Mouse (Mus musculus): Measurements from ENCODE around the gene Zfp362. TPM values are rescaled to one million over a fixed set of nuclear protein-coding genes. Genes with fewer than 3 reads are reported as not detected.

Gene Zfp362
- polyA plus RNA-seq (2012; rRNA removed): 34.1 and 49.2 TPM in 2 replicates

GRCm38 (mm10) chr4:128806043-128806826, at the start of gene Zfp362:
Gene Zfp362, minus strand, starts transcription at chr4:128806045.

DNA sequence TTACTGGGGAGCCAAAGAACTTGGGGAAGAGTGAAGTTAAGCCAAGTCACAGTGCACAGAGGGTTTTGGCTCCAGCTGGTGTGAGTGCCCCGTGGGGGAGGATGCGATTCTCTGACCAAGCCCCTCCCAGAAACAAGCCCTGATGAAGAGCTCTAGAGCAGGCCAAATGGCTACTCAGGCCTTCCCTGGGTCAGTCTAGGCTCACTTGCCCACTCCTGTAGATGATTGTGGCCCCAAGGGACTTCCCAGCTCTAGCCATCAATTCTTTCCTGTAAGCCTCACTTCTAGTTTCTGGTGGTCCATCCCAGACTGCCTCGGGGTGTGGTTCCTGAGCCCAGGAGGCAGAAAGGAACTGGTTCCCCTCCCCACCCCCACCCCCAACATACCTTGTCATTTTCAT, 50.8 kb downstream of the Zfp362 start, which contains the start of gene A3galt2:
Gene A3galt2, plus strand, starts transcription at position 301 of the 400 bp plus-strand sequence.

Other genes with a start within 250 kb of the Zfp362 start
- gene Zscan20, start 195.9 kb downstream of the Zfp362 start, polyA plus RNA-seq (2012; rRNA removed): 4.6 and 4.7 TPM in 2 replicates
- 1.4 and 1.5 TPM in 2 replicates for gene Tlr12, start 187.4 kb downstream of the Zfp362 start, polyA plus RNA-seq (2012; rRNA removed)
- 94.2 and 105 TPM in 2 replicates for gene Phc2, start 151.3 kb downstream of the Zfp362 start, polyA plus RNA-seq (2012; rRNA removed)
- gene A3galt2, start 50.7 kb downstream of the Zfp362 start, polyA plus RNA-seq (2012; rRNA removed): 2.4 and 3.2 TPM in 2 replicates
- 16.8 and 20.8 TPM in 2 replicates for gene Trim62, start 77.5 kb upstream of the Zfp362 start, polyA plus RNA-seq (2012; rRNA removed)
- gene Azin2, start 156.4 kb upstream of the Zfp362 start, polyA plus RNA-seq (2012; rRNA removed): 14.8 and 16.7 TPM in 2 replicates
- gene Ak2, start 185.9 kb upstream of the Zfp362 start, polyA plus RNA-seq (2012; rRNA removed): 56.6 and 59.4 TPM in 2 replicates

Measured in central nervous system, embryonic 18 days (tissue).